Mouse (Mus musculus): ENCODE results near the gene Shtn1.

Shtn1 gene

DNA sequence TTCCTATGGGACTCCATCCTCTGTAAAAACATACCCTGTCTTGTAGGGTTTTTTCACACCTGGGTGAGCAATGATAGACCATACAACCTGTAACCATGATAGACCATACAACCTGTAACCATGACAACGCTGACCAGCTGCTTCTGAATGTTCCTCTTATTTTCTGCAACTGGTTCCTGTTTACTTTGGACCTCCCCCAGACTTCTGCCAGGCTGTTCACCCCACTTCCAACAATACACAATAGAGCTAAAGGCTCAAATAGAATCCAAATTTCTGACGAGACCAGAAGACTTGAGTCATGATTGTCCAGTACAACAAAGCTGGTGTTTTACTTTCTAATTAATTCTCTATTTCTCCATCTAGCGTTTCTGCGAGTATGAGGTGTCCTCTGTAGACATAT lies 23.8 kb downstream of the Shtn1 start:
- no peak for DNase-seq (ENCODE audit: low spot score in 2 of 2)

DNA sequence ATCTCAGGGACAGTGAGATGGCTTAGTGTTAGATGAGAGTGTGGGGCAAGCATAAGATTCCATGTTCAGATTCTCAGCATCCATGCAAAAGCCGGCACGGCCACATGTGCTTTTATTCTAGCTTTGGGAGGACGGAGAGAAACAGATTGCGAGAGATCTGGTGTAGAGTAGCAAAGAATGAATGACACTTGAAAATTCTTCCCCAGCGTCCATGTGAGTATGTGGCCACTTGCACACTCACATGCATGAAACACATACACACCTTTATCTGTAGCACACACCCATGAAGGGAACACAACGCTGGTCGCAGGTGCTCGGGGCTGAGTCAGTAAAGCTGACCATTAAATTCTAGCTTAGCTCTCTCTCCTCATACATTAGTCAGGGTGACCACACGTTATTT lies 24.3 kb downstream of the Shtn1 start:
- DNase-seq (ENCODE audit: low spot score in 2 of 2), result no peak

DNA sequence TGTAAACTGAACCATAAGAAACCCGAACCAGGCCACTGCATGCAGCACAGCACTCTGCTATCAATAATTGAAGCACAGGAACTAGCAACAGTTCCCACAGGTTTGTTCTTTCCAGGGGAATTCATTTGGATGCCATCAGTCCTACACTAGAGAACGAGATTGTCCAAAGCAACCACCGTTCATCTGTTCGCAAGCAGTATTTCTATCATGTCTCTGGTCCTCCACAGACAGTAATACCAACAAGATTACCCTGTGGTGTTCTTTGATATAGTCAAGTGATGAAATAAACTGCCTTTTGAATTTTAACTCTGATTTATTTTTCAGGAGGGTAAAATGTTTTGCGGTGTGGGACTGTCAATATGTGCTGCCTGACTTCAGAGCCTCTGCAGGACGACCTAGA lies 27.0 kb downstream of the Shtn1 start:
- no peak for DNase-seq (ENCODE audit: low spot score in 2 of 2)

DNA sequence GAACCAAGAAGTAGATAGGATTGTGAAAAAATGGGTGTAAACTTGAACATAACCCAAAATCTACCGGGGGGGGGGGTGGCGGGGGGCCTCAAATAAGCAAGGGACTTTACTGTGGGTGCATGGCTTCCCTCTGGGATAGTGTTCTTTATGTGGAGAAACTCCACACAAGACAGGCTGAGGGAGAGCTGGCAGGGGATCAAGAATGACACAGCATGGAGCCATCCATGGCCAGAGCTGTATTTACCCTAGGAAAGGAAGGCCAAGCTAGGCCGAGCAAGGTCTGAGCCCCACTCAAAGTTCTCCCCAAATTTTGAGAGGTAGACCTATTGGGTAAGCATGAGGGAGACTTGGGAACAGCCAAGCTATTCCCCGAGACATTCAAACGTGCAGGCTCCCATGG lies 28.4 kb downstream of the Shtn1 start:
- DNase-seq (ENCODE audit: low spot score in 2 of 2), result no peak

DNA sequence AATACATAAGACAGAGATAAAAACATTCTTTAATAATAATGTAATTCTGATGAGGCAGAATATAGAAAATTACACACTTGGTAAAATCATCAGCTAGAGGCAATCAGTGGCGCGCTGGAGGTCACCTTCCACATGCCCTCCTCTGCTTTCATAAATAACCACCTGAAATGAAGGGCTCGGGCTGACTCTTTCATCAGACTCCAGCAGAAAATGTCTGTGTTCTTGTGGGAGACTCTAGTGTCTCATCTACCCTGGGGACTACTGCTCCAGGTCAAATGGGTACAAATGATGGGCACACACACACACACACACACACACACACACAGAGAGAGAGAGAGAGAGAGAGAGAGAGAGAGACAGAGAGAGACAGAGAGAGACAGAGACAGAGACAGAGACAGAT lies 34.8 kb downstream of the Shtn1 start:
- no peak for DNase-seq (ENCODE audit: low spot score in 2 of 2)

DNA sequence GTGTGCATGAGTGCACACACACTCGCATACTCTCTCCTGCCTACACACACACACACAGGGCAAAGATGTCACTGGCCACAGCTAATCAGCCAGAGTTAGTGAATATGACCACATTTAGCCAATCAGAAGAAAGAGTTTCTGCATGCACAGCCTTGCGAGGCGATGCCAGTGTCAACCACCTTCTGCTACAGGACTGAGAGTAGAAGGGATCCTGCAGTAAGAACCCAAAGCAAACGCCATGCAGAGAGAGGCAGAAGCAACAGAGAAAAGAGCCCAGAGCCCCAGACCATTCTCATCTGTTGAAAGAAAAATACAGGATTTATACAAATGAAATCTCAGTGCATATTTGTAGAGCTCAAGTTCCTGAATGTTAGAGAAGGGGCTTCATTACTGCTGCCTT lies 37.1 kb downstream of the Shtn1 start:
- no peak for DNase-seq (ENCODE audit: low spot score in 2 of 2)

DNA sequence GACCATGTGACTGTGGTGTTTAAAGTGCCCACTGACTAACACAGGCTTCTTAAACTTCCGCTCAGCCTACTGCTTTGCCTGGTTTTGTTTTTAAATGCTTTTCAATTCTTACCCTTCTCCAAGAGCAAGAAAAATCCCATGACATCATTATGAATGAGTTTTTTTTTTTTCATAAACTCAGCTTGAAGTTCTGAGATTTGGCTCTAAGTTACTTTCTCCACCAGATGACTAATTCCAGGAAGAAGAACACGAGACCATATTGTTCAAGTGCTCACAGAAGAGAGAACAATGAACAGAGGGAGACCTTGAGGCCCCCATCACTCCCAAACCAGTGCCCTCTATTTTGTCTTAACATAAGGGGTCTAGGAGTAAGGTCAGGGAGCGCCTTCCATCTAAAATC lies 39.1 kb downstream of the Shtn1 start:
- DNase-seq (ENCODE audit: low spot score in 2 of 2), result no peak

DNA sequence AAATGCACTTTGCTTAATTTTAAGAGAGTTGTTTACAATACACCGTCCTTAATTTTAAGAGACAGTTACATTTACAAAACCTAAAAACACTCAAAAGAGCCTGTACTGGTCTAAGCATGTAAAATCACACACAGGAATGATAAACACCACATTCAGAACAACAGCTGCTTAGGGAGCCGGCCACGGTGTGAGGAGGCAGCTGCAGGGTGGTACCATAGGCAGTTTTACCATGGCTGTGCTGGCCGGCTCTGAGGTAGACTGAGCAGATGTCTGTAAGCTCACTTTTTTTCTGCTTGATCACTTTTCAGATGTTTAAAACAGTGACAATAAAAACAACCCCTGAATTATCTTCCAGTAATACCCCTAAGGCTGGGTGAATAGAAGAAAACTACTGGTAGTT lies 42.7 kb downstream of the Shtn1 start:
- DNase-seq (ENCODE audit: low spot score in 2 of 2), result no peak

DNA sequence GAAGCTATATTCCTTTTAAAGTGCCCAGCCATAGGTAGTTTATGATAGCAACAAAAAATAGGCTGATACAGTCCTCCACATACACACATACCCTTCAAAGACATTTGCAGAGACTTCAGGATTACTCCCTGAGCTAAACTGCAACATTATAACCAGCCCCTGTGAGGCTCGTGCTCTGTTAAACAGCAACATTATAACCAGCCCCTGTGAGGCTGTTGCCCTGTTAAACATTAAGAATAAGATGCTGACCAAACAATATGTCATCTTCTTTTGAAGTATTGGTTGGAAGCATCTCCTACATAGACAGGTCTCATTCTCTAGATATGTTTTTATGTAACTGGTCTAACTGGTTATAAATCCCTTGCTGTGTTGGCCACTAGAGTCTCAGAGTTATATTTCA lies 45.7 kb downstream of the Shtn1 start:
- DNase-seq (ENCODE audit: low spot score in 2 of 2), result no peak

DNA sequence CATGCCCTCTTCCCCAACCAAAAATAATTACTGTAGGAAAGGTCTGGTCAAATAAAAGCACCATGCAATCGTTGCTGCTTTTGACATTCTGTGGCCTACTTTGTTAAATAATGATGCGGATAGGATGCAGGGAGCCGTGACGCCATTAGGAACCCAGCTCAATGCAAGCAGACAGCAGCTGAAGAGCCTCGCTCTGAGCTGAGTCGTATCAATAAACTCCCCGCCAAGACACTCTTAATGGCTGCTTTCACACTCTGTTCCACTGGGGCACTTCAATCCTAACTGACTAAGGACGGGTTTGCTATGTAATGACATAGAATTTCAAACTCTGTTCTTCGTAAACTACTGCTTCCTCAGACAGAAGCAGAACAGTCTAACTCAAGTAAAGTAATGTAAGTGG lies 46.9 kb downstream of the Shtn1 start:
- DNase-seq (ENCODE audit: low spot score in 2 of 2), result no peak

DNA sequence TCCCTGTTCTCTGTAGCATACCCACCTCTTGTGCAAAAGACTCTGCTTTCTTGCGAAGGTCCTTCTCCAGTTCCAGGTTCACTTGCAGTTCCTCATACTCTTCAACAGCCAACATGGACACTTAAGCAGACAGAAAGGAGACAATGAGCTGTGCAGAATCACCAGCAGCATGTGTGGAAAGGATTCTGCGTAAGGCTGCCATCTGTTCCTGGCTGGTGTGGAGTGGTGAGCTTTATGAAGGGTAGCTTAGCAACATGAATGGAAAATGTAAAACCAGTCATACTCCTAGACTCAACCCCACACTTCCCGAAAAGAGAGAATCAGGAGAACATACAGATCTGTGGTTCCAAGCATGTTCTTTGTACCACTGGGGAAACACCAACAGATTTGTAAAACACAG lies 47.8 kb downstream of the Shtn1 start:
- DNase-seq (ENCODE audit: low spot score in 2 of 2), result no peak

DNA sequence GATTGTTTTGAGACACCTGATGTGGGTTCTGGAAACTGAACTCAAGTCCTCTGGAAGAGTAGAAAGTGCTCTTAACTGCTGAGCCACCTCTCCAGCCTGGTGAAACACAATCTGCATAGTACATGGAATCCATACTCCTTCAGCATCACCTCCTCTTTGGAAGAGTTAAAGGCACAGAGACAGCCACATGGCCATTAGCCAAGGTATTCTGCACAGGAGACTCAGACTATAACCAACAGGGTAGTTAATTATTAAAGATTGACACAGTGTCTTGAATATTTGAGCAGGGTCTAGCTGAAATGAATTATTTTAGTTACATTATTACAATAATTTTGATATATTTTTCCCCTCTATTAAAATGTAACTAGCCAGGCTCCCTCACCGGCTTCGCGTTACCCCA lies 52.0 kb downstream of the Shtn1 start:
- DNase-seq (ENCODE audit: low spot score in 2 of 2), result no peak

DNA sequence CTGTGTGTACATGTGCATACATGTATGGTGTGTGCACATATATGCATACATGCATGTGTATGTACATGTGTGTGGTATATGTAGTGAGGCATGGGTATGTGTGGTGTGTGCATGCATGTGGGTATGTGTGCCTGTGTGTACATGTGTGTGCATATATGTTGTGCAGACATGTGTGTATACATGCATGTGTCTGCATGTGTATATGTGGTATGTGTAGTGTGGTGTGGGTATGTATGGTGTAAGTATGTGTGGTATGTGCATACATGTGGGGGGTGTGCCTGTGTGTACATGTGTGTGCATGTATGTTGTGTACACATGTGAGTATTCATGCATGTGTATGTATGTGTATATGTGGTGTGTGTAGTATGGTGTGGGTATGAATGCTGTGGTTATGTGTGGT lies 54.3 kb downstream of the Shtn1 start:
- no peak for DNase-seq (ENCODE audit: low spot score in 2 of 2)

DNA sequence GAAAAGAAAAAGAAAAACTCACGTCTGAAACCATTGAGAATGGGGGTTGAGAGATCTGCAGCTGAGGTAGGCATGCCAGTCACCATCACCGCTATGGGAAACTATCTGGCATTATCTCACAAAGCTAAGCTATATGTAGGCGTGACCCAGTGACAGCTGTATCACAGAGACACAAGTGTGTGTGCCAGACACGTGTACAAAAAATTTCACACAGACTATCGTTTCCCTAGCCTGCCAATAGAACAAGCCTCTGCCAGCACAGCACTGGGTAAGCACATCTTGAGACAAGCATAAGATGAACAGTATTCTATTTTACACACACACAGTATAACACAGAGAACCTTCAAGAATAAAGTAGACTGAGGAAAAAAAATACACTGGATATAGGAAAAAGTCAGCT lies 65.1 kb downstream of the Shtn1 start:
- no peak for DNase-seq (ENCODE audit: low spot score in 2 of 2)

DNA sequence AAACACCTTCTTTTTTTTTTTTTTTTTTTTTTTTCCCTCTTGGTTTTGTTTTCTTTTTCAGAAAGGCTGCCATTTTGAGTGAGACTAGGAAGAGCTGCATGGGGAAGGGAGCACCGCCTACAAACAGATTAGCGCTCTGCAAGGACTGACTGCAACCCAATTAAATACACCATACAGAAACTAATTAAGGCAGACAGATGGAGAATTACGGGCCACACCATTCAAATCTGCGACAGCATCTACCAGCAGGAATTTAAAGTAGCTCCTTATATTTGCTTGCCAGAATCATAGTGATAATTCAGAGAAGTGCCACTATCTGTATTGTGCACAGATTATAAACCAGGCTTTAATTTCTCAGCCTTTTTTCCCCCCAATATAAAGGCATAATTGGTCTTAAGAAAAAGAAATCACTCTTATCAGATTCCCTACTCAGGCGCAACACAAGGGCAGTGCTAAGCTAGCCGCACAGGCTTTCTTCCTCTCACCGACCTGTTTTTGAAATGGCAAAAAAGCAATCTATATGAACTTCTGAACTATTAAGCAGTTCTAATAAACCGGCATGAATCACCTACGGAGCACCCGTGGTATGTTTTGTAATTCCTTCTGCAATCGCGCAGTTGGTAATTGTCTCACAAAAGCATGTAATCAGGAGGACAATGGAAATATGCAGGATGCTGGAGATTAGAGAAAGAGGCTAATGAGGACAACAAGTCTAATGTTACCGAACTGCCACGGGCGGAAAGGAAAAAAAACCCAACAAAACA lies 69.1 kb downstream of the Shtn1 start:
- DNase-seq (ENCODE audit: low spot score in 2 of 2), result no peak

DNA sequence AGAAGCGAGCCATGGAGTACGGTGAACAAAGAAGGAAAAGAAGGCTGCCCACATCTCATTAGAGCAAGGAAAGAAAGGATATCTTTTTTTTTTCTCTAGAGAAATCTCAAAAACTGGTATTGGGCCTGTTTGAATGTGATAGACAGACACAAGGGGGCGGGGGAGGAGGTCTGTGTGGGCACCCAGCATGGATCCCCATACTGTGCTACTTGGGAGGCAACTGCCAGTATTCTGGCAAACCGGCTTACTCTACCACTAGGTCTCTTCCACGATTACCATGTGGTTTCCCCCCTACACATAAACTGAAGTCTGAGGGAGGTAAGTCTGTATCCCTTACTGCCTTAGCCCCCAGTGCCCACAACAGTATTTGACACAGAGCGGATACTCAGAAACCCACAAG lies 73.1 kb downstream of the Shtn1 start:
- no peak for DNase-seq (ENCODE audit: low spot score in 2 of 2)

DNA sequence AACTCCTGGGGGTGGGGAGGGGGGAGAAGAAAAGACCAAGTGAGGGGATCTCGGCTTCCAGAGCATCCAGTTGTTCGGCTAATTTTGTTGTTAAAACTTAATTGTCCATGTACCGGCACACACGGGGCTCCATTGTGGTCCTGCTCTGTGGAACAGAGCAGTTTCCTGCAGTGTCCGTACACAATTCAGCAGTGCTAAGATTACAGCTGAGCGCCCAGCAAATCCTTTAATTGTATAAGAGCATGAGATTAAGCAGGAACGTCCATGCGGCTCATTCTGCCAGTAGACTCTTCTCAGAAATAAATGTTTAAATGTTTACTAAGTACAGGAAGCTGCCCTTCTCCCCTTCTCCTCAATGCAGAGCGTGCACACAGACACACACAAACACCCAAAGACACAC lies 94.3 kb downstream of the Shtn1 start:
- no peak for DNase-seq (ENCODE audit: low spot score in 2 of 2)

DNA sequence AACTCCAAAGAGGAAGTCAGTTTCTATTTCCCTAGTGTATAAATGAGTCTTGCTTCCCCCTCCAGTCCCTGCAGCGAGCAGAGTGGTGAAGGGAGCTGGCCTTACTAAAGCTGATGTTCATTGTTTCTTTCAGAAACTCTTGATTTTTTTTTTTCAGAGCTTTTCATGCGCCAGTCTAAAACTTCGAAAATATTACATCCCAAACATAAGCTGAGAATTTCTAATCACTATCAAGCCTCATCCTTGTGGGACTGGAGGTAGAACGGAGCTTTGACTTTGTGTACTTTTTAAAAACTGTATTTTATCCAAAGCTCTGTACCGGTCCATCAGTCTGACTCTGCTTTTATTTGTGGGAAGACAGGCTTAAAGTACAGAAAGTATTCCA lies 95.9 kb downstream of the Shtn1 start:
- DNase-seq (ENCODE audit: low spot score in 2 of 2), result no peak

DNA sequence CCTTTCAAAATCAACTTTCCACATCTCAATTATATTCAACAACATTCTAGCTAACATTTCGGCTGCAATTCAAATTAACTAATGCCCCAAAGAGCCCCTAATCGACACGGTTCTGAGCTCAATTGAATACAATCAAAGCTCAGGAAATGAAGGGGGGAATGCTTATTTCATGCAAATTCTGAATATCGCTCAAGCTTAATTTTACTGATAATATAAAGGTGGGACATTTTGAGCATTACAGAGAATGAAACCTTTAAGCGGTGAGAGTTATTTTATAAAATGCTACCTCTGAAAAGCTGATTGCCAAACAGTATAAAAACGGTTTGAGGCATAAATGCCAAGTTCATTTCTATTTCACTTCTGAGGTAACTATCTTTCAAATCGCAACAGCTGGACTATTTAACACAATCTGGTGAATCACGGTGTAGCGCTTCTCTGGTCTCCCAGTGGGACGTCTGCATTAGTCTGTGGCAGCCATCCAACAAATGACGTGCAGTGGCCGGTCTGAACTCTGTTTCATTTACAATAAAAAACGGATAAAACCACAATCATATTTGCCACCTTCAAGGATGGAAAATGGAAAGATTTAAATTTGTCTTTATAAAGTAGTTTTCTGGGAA lies 96.4 kb downstream of the Shtn1 start:
- DNase-seq (ENCODE audit: low spot score in 2 of 2), result no peak

DNA sequence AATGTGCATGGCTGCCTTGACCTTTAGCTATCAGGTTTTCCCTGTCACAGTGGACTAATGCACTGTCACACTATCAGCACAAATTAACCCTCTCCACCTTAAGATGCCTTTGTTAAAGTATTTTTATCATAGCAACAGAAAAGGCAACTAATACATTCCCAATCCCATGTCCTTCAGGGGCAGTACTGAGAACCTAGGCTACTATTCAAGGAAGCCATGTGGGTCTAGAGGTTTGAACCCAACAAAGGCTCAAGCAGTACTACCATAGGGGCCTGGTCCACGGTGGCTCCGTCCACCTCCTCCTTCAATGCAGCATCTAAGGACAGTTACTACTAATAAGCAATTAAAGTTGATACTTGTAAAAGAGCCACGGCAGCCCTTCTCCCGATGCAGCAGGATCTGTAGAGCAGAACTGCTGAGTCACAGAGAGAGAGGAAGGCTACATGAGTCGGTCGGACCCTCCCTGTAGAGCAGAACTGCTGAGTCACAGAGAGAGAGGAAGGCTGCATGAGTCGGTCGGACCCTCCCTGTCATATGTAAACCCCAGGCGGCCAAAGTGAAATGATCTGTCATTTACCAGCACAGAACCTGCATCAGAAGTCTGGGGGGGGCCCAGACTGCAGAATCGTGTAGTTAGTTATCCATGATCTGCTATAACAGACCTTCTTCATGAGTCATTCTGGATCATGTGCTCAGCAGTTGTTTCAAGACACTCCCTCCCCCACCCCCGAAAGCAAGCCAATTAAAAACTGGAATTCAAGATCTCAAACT lies 97.3 kb downstream of the Shtn1 start:
- DNase-seq (ENCODE audit: low spot score in 2 of 2), result no peak

DNA sequence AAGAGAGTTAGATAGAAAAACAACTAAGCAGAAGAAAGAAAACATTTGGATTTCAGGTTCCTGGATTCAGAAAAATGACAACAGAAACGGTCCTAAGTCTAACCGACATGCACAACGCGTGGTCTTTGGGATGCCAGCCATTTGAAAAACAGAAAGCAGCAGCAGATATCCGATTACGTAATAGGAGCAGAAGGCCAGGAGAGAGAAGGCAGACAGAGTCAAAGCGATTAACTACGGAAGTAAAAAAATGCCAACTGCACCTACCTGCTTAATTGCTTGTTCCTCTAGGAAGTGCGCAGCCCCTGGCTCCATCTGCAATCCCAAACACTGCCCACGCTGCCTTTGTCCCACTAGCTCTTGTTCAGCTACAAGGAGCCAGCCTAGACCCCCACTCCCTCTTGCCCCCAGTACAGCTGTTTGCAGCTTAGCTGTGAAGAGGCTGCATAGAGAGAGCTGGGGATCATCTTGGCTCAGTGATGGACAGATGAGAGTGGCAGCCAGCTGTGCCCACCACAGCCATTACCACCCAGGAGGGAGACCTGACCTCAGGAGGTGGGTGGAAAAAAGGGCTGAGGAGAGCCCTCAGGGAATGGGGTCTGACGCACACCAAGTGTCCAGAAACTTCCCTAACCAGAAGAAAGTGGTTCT lies 100.6 kb downstream of the Shtn1 start:
- no peak for DNase-seq (ENCODE audit: low spot score in 2 of 2)

DNA sequence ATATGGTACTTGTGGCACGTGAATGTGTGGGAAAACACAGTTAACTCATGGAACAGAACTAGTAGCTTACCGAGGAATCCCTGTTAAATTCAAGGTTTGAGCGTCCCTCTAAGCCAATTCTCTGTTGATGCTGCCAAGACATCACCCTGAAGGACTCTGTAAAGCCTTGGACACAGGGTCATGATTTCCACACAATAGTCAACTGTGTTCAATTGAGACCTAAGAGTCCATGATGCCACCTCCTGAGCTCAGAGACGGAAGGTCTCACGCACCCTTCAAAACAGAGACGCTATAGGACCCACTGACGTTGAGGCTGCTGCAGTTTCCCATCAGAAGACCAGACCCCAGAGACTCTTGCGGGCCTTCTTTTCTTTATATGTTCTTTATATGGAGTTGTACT lies 101.8 kb downstream of the Shtn1 start:
- no peak for DNase-seq (ENCODE audit: low spot score in 2 of 2)

DNA sequence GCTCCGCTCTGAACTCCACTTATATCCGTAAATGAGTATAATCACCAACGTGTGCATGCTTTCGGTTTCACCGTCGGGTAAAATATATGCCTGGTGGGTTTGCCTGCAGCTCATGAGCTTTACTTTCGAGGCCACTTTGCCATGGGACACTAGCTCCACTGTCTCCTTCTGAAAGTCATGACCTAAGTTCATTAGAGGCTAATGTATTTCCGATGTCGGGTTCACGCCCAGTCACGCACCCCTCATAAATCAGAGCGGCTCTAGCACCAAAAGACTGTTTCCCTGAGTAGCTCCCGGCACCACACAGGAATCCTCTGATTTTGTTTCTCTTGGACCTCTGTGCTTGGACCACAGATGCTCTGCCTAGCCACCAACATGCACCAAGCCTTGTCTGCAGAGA lies 105.1 kb downstream of the Shtn1 start:
- no peak for DNase-seq (ENCODE audit: low spot score in 2 of 2)
